Mouse (Mus musculus) myocyte (in vitro differentiated cells): ENCODE data around the gene Sytl3. TPM values are rescaled to one million over a fixed set of nuclear protein-coding genes. Genes with fewer than 3 reads are reported as not detected.

ENCODE experiments used
- H3K27me3 ChIP-seq: one replicate; pipeline ENCODE4 v1.6.1; 2011; ENCODE audit not compliant: control insufficient read depth, insufficient read depth, insufficient read length
- H3K36me3 ChIP-seq: one replicate; pipeline ENCODE4 v1.6.1; 2011; ENCODE audit not compliant: control insufficient read depth, insufficient read depth
- H3K4me2 ChIP-seq: one replicate; pipeline ENCODE4 v1.6.1; 2011; ENCODE audit warnings: low read depth, control low read depth
- H3K4me3 ChIP-seq: one replicate; pipeline ENCODE4 v1.5.1; 2011; ENCODE audit warnings: mild to moderate bottlenecking, control low read depth, moderate library complexity
- H3K79me2 ChIP-seq: one replicate; pipeline ENCODE4 v1.6.1; 2011; ENCODE audit not compliant: control insufficient read depth, insufficient read depth
- H3ac ChIP-seq: one replicate; pipeline ENCODE4 v1.6.1; 2011; ENCODE audit not compliant: control insufficient read depth, insufficient read length
- CEBPB ChIP-seq: IDR thresholded peaks from 2 replicates; pipeline ENCODE4 v1.6.1; 2011; ENCODE audit warnings: mild to moderate bottlenecking, moderate library complexity; ENCODE audit not compliant: poor library complexity, insufficient read depth, severe bottlenecking
- E2F4 ChIP-seq: IDR thresholded peaks from one replicate; pipeline ENCODE4 v1.6.1; 2011; ENCODE audit warnings: mild to moderate bottlenecking, control low read depth, moderate library complexity; ENCODE audit not compliant: insufficient read depth
- MAX ChIP-seq: IDR thresholded peaks from one replicate; pipeline ENCODE4 v1.6.1; 2011; ENCODE audit warnings: low read depth, mild to moderate bottlenecking, control low read depth
- MYOD1 ChIP-seq, 3 experiments: IDR thresholded peaks; one replicate each; pipeline ENCODE4 v1.6.1; 2011; ENCODE audit warnings: control low read depth in 2 of 3, low read depth in 2 of 3, mild to moderate bottlenecking in 2 of 3, moderate library complexity in 1 of 3; ENCODE audit not compliant: insufficient read length in 2 of 3, control insufficient read depth in 1 of 3
- MYOG ChIP-seq, 3 experiments: IDR thresholded peaks; one replicate each; pipeline ENCODE4 v1.6.1; 2011; ENCODE audit warnings: control low read depth in 2 of 3, low read depth in 2 of 3, mild to moderate bottlenecking in 2 of 3; ENCODE audit not compliant: insufficient read length in 2 of 3, control insufficient read depth in 1 of 3, insufficient read depth in 1 of 3
- POLR2A ChIP-seq: IDR thresholded peaks from one replicate; pipeline ENCODE4 v1.6.1; 2011; ENCODE audit warnings: low read depth, mild to moderate bottlenecking, control low read depth, moderate library complexity; ENCODE audit not compliant: insufficient read length
- POLR2AphosphoS2 ChIP-seq: IDR thresholded peaks from one replicate; pipeline ENCODE4 v1.6.1; 2011; ENCODE audit warnings: low read depth, control low read depth; ENCODE audit not compliant: insufficient read length
- REST ChIP-seq: IDR thresholded peaks from one replicate; pipeline ENCODE4 v1.6.1; 2011; ENCODE audit warnings: mild to moderate bottlenecking, control low read depth, moderate library complexity; ENCODE audit not compliant: insufficient read depth, insufficient read length
- SRF ChIP-seq: IDR thresholded peaks from one replicate; pipeline ENCODE4 v1.6.1; 2011; ENCODE audit warnings: low read depth; ENCODE audit not compliant: control insufficient read depth, insufficient read length
- TCF12 ChIP-seq: IDR thresholded peaks from one replicate; pipeline ENCODE4 v1.6.1; 2011; ENCODE audit warnings: mild to moderate bottlenecking, control low read depth; ENCODE audit not compliant: poor library complexity, insufficient read depth, severe bottlenecking
- TCF3 ChIP-seq: IDR thresholded peaks from one replicate; pipeline ENCODE4 v1.6.1; 2011; ENCODE audit warnings: low read depth, control low read depth; ENCODE audit not compliant: insufficient read length
- USF1 ChIP-seq: IDR thresholded peaks from one replicate; pipeline ENCODE4 v1.6.1; 2011; ENCODE audit warnings: low read depth, mild to moderate bottlenecking, control low read depth, moderate library complexity
- polyA plus RNA-seq: library from polyadenylated mRNA; unstranded; fragments of >200 nt; fragmentation: generic; extraction: Trizol; gene quantifications from one replicate; pipeline ENCODE4 v1.2.1, GENCODE M21; 2012; ENCODE audit warnings: missing spikeins

Gene Sytl3
- polyA plus RNA-seq, 1 experiment = not detected

DNA sequence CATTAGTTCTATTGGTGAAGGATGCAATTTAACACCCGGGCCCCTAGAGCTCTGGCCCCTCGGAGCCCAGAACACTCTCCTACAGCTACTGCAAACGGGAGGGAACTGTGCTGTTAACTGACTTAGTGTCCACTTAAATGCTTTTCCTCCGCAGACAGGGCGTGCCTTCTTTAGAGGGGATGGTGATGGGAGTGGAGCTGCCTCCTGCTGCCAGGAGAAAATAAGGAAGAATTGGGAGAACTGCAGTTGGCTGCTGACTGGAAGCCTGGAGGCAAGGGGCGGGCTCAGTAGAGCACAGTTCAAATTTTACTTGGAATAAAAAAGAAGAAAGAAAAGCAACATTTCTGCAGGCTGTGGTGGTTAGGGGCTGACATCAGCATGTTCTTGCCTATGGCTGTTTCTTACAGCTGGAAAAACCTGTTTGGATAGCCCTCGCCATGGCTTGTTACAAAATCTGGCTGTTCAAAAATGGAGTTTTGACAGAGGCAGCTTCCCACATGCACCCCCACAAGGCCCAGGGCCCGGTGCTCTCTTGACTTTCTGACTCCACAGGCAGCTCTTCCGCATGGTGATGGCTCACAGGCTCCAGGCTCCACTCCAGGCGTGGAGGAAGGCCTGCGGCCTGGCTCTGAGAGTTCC, 92.4 kb downstream of the Sytl3 start:
- H3K79me2 ChIP-seq = no peaks in the 10 kb centered on the region
- no peak overlapping the region for H3ac ChIP-seq
- H3K27me3 ChIP-seq = no peaks in the 10 kb centered on the region
- no peak overlapping the region for H3K4me3 ChIP-seq
- H3K36me3 ChIP-seq = peaks cover 3% of the 10 kb centered on the region
- no peak overlapping the region for H3K4me2 ChIP-seq
- no peak for TF ChIP-seq USF1
- no peak for TF ChIP-seq MYOG (IDR thresholded peaks at IDR 0.05; ENCODE audit: control insufficient read depth in 1 of 3, insufficient read depth in 1 of 3, insufficient read length in 2 of 3, low read depth in 2 of 3)
- TF ChIP-seq SRF = no peak
- TF ChIP-seq CEBPB = no peak
- TF ChIP-seq MAX = no peak
- no peak for TF ChIP-seq POLR2A
- TF ChIP-seq POLR2AphosphoS2 = no peak
- TF ChIP-seq REST = no peak
- TF ChIP-seq MYOD1 (IDR thresholded peaks at IDR 0.05; ENCODE audit: control insufficient read depth in 1 of 3, insufficient read length in 2 of 3, low read depth in 2 of 3) = no peak
- TF ChIP-seq TCF3 = no peak
- no peak for TF ChIP-seq E2F4
- TF ChIP-seq TCF12 = no peak

DNA sequence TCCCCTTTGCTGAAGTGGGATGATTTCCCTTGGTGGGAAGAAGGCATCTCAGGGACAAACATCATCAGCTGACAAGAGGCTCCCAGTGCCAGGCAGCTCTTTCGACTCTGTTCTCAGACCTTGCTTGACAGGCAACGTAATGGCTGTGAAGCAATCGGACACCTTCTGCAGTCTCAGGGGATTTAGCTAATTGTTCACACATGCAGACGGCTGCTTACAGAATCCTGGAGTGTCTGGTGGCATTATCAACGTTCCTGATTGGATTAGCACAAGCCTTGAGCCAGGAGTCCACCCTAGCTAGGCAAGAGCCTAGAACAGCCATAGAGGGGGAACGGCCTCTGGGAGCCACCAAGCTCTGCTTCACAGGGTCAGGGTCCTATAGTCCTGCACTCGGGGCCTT, 93.5 kb downstream of the Sytl3 start:
- no peak overlapping the region for H3ac ChIP-seq
- H3K4me2 ChIP-seq = no peak overlapping the region
- H3K4me3 ChIP-seq = no peak overlapping the region
- no peak for TF ChIP-seq MYOD1 (IDR thresholded peaks at IDR 0.05; ENCODE audit: control insufficient read depth in 1 of 3, insufficient read length in 2 of 3, low read depth in 2 of 3)
- no peak for TF ChIP-seq POLR2A
- TF ChIP-seq REST = no peak
- TF ChIP-seq E2F4 = no peak
- no peak for TF ChIP-seq CEBPB
- TF ChIP-seq USF1 = no peak
- no peak for TF ChIP-seq TCF3
- TF ChIP-seq SRF = no peak
- TF ChIP-seq TCF12 = no peak
- no peaks in the 10 kb centered on the region for H3K27me3 ChIP-seq
- peaks cover 3% of the 10 kb centered on the region for H3K36me3 ChIP-seq
- no peaks in the 10 kb centered on the region for H3K79me2 ChIP-seq

DNA sequence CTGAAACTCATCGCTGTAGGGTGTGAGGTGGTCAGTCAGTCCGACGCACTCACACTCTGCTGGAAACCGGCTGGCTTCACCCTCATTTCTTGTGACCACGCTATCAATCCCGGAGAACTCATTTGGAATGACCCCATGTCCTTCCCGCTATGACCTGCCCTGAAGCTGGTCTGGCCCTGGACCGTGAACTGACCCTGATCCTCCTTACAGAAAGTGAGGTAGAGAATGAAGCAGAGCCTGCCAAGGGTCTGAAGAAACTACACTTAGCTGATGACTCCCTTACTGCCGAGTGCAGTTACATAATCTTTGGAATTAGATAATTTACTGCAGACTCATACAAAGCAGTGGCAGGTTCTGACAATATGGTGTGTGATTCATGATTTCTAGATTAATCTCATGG, 96.3 kb downstream of the Sytl3 start:
- no peak overlapping the region for H3ac ChIP-seq
- TF ChIP-seq REST (no peak), POLR2AphosphoS2 (no peak), MYOD1 (IDR thresholded peaks at IDR 0.05; ENCODE audit: control insufficient read depth in 1 of 3, insufficient read length in 2 of 3, low read depth in 2 of 3) (no peak), SRF (no peak), TCF3 (no peak), POLR2A (no peak), CEBPB (no peak), MAX (no peak), E2F4 (no peak), MYOG (IDR thresholded peaks at IDR 0.05; ENCODE audit: control insufficient read depth in 1 of 3, insufficient read depth in 1 of 3, insufficient read length in 2 of 3, low read depth in 2 of 3) (no peak), USF1 (no peak)
- no peaks in the 10 kb centered on the region for H3K79me2 ChIP-seq
- H3K4me3 ChIP-seq = no peak overlapping the region
- no peak overlapping the region for H3K4me2 ChIP-seq
- H3K27me3 ChIP-seq = no peaks in the 10 kb centered on the region
- peaks cover 3% of the 10 kb centered on the region for H3K36me3 ChIP-seq

GRCm38 (mm10) chr17:6755873-6756272, 97.0 kb downstream of the Sytl3 start:
- Histone ChIP-seq H3ac (no peak overlapping the region), H3K36me3 (peaks cover 3% of the 10 kb centered on the region), H3K4me2 (no peak overlapping the region), H3K79me2 (peaks cover 2% of the 10 kb centered on the region), H3K4me3 (no peak overlapping the region), H3K27me3 (no peaks in the 10 kb centered on the region)
- TF ChIP-seq MYOG (IDR thresholded peaks at IDR 0.05; ENCODE audit: control insufficient read depth in 1 of 3, insufficient read depth in 1 of 3, insufficient read length in 2 of 3, low read depth in 2 of 3) (no peak), REST (no peak), CEBPB (no peak), MAX (no peak), TCF3 (no peak), POLR2AphosphoS2 (no peak), POLR2A (no peak), TCF12 (no peak), SRF (no peak), E2F4 (no peak), MYOD1 (IDR thresholded peaks at IDR 0.05; ENCODE audit: control insufficient read depth in 1 of 3, insufficient read length in 2 of 3, low read depth in 2 of 3) (no peak), USF1 (no peak)

GRCm38 (mm10) chr17:6757902-6758301, 99.0 kb downstream of the Sytl3 start:
- no peaks in the 10 kb centered on the region for H3K36me3 ChIP-seq
- H3K4me2 ChIP-seq = no peak overlapping the region
- H3ac ChIP-seq = no peak overlapping the region
- H3K4me3 ChIP-seq = no peak overlapping the region
- H3K27me3 ChIP-seq = no peaks in the 10 kb centered on the region
- no peak for TF ChIP-seq POLR2AphosphoS2
- no peak for TF ChIP-seq MYOG (IDR thresholded peaks at IDR 0.05; ENCODE audit: control insufficient read depth in 1 of 3, insufficient read depth in 1 of 3, insufficient read length in 2 of 3, low read depth in 2 of 3)
- no peak for TF ChIP-seq REST
- TF ChIP-seq TCF3 = no peak
- TF ChIP-seq POLR2A = no peak
- peaks cover 16% of the 10 kb centered on the region for H3K79me2 ChIP-seq
